ENCODE assay signal across 9 mouse cellular contexts in the genomic region with DNA sequence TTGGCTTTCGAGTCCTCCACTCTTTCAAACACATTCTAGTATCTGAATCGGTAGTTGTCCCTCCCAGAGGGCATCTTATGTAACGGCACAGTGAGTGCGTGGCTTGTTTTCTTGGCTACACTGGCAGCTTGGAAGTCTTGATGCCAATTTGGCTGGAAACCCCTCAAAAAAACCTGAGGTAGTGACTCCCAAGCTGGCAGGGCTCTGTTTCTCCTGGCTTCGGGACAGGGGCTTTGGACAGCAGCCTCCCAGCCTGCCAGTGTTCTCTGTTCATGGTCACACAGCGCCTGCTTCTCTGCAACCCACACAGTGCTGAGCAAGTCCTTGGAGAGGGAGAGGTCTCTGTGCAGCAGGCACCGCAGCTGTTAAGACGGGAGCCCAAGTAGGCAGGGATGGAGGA.
A peak's percentile ranks its signal among the peaks of the same experiment; 100 is the strongest.
DNase-seq lines count a peak whose midpoint lies in the region; ATAC-seq and TF ChIP-seq lines count a peak whose summit lies in the region.
"Had no signal": no experiment of that assay in that cellular context is flagged by ENCODE, and none has a peak within 500 bp of the region (broad histone marks: within the 10 kb centered on the region; RNA-seq: fewer than 3 reads in every experiment).

No protein-coding gene starts in this region.

- DNase-seq in liver, embryonic 13.5 days = no peak
- no peak for DNase-seq in liver, postnatal 0 days
- DNase-seq in cerebellum, postnatal 10 days = peak; percentile 96 to 98
- peak; percentile 69 for DNase-seq in gonadal fat pad, adult 2 months (ENCODE audit: low read depth)
- DNase-seq in left cerebral cortex, adult 2 months (ENCODE audit: extremely low spot score in 1 of 2, low spot score in 2 of 2) = peak; percentile 58 to 59
- peak; percentile 48 to 56 for DNase-seq in right cerebral cortex, postnatal 36 days (ENCODE audit: low spot score in 2 of 2)
- no peak for DNase-seq in thymus, postnatal 14 days

- H3K9me3 ChIP-seq in liver, embryonic 13.5 days (replicated peaks) = no peaks in the 10 kb centered on the region
- H3K9me3 ChIP-seq in liver, postnatal 0 days (ENCODE audit: low read length) = no peaks in the 10 kb centered on the region
- H3K9me3 ChIP-seq in kidney, embryonic 15.5 days (replicated peaks) = no peaks in the 10 kb centered on the region
- H3K9me3 ChIP-seq: limb, embryonic 13.5 days had no signal

- no peak overlapping the region for H3K4me3 ChIP-seq in liver, embryonic 13.5 days (replicated peaks)
- H3K4me3 ChIP-seq in liver, postnatal 0 days (ENCODE audit: low read depth, low read length) = no peak overlapping the region
- H3K4me3 ChIP-seq in left cerebral cortex, adult 2 months = no peak overlapping the region
- no peak overlapping the region for H3K4me3 ChIP-seq in kidney, embryonic 15.5 days (replicated peaks)
- H3K4me3 ChIP-seq: limb, embryonic 13.5 days had no signal

- ATAC-seq in liver, embryonic 13.5 days (ENCODE audit: low read depth) = no peak
- ATAC-seq in liver, postnatal 0 days = no peak
- ATAC-seq in kidney, embryonic 15.5 days (replicated peaks; ENCODE audit: low FRiP score) = no peak

- H3K36me3 ChIP-seq in liver, embryonic 13.5 days = no peaks in the 10 kb centered on the region
- no peaks in the 10 kb centered on the region for H3K36me3 ChIP-seq in liver, postnatal 0 days (replicated peaks; ENCODE audit: insufficient read depth, low read length)
- no peaks in the 10 kb centered on the region for H3K36me3 ChIP-seq in kidney, embryonic 15.5 days
- H3K36me3 ChIP-seq: limb, embryonic 13.5 days had no signal

- TF ChIP-seq EP300 in liver, postnatal 0 days (IDR thresholded peaks at IDR 0.05; ENCODE audit: low read depth) = no peak

- H3K9ac ChIP-seq in liver, embryonic 13.5 days = 0 out of 2 replicates have a peak overlapping the region, but pooled peaks have one; percentile 1
- H3K9ac ChIP-seq in liver, postnatal 0 days (replicated peaks) = no peak overlapping the region
- H3K9ac ChIP-seq in kidney, embryonic 15.5 days = no peak overlapping the region
- H3K9ac ChIP-seq: limb, embryonic 13.5 days had no signal

- no peaks in the 10 kb centered on the region for H3K27me3 ChIP-seq in liver, embryonic 13.5 days
- H3K27me3 ChIP-seq in liver, postnatal 0 days (ENCODE audit: insufficient read depth, low read length) = no peaks in the 10 kb centered on the region
- H3K27me3 ChIP-seq in kidney, embryonic 15.5 days = no peaks in the 10 kb centered on the region

- H3K27ac ChIP-seq in liver, embryonic 13.5 days = no peak overlapping the region
- H3K27ac ChIP-seq in liver, postnatal 0 days (ENCODE audit: low read depth) = no peak overlapping the region
- no peak overlapping the region for H3K27ac ChIP-seq in left cerebral cortex, adult 2 months
- no peak overlapping the region for H3K27ac ChIP-seq in kidney, embryonic 15.5 days
- H3K27ac ChIP-seq: limb, embryonic 13.5 days had no signal

- WGBS in liver, embryonic 13.5 days (ENCODE audit: insufficient replicate concordance) = 82% methylated on average over 8 of the region's 8 CpGs
- WGBS in liver, postnatal 0 days (ENCODE audit: insufficient replicate concordance) = 74% methylated on average over 8 of the region's 8 CpGs
- WGBS in kidney, embryonic 15.5 days = 75% methylated on average over 8 of the region's 8 CpGs

- peaks cover 42% of the 10 kb centered on the region for H3K4me1 ChIP-seq in liver, embryonic 13.5 days (replicated peaks)
- H3K4me1 ChIP-seq in liver, postnatal 0 days (ENCODE audit: insufficient read depth) = peaks cover 12% of the 10 kb centered on the region
- peaks cover 9% of the 10 kb centered on the region; the same call in 1 of the 2 replicates for H3K4me1 ChIP-seq in kidney, embryonic 15.5 days

- H3K4me2 ChIP-seq in liver, embryonic 13.5 days = no peak overlapping the region
- no peak overlapping the region for H3K4me2 ChIP-seq in liver, postnatal 0 days (ENCODE audit: low read depth, low read length)
- H3K4me2 ChIP-seq in kidney, embryonic 15.5 days = no peak overlapping the region
- H3K4me2 ChIP-seq: limb, embryonic 13.5 days had no signal

- intact Hi-C loops in left cerebral cortex, adult 2 months (cut with DNase I) = loop anchor here (5.0 kb wide), 2 partner anchors 81 to 391 kb away; partner anchors contain the start of gene Vit

- no peak for TF ChIP-seq CTCF in liver, postnatal 0 days (IDR thresholded peaks at IDR 0.05; ENCODE audit: low read depth)
- no peak for TF ChIP-seq CTCF in left cerebral cortex, adult 2 months (IDR thresholded peaks at IDR 0.05)

Comparison
In these comparisons a context has a peak if more than half of its experiments do, and no peak if none do; other contexts are left out.
1. DNase-seq: peak in cerebellum, postnatal 10 days (2 of 2), gonadal fat pad, adult 2 months (single experiment), left cerebral cortex, adult 2 months (2 of 2) and right cerebral cortex, postnatal 36 days (2 of 2); none in liver, embryonic 13.5 days (single experiment), liver, postnatal 0 days (single experiment) and thymus, postnatal 14 days (single experiment).